Mouse (Mus musculus): ENCODE measurements around the gene Olfr714.
"Not testable (repeated sequence)": the region's sequence is repeated elsewhere in the genome, so short reads cannot be mapped to it uniquely, and the experiment has no call there.

Olfr714 gene

DNA sequence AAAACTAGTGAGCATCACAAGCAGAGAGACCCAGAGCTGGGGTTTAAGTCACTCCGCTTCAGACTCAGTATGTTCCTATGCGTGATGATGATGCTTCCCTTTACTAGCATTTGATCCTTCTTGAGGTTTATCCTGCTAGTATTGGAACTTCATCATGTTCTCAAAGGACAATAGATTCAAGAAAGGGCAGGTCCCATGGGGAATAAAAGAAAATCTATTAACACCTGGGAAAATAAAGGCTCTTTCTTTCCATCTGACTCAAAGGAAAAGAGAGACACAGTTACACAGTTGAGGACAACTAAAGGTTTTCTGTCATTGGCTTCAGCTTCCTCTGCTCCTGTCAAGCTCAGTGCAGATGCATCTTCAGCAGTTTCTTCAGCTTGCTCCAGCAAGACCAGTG, at the start of gene Olfr714:
Olfr714 (plus strand) TSS at position 301 of the 400 bp plus-strand sequence.
- DNase-seq (ENCODE audit: low read depth, low spot score): no peak

DNA sequence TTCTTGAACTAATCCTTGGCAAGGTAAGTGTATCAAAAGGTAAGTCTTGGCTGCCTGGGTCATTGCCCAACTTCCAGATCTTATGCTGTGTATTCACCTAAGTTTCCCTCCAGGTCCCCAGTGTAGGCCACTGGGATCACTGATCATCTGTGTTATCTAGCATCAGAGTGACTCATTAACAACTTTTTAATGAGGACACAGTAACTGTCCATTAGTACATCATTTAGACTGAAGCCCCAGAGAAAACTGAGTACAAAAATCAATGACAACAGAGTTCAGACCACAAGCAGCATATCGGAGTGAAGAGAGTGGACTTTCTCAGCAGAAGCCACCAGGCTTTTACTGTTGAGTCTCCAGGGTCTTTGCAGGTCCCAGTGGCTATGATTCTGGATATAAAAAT, 39.9 kb upstream of the Olfr714 start, which contains the start of gene Olfr713:
Olfr713 (plus strand) TSS at position 301 of the 400 bp plus-strand sequence.
- no peak for DNase-seq (ENCODE audit: low read depth, low spot score)

- no peak for DNase-seq (ENCODE audit: low read depth, low spot score)
Measured at GRCm38 (mm10) chr7:107039934-107040563, 30.7 kb upstream of the Olfr714 start.

- DNase-seq (ENCODE audit: low read depth, low spot score): no peak
Measured at GRCm38 (mm10) chr7:107043136-107043535, 27.6 kb upstream of the Olfr714 start.

DNA sequence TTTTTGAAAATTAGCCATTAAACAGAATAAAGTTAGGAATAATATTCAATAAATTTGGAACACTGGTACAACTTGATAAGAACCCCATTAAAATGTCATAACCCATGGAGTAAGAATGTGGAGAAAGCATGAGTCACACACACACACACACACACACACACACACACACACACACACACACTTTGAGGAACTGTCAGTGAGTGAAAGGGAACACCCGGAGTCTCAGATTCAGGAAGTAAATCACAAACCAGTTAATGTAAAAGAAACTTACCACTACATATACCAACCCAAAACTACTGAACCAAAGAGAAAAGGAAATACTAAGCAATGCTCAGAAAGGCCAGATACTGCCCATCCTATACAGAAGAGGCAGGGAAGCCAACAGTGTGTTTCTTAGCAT, 26.4 kb upstream of the Olfr714 start:
- no peak for DNase-seq (ENCODE audit: low read depth, low spot score)

GRCm38 (mm10) chr7:107045833-107046232, 24.9 kb upstream of the Olfr714 start:
- DNase-seq (ENCODE audit: low read depth, low spot score): peak; percentile 8

DNA sequence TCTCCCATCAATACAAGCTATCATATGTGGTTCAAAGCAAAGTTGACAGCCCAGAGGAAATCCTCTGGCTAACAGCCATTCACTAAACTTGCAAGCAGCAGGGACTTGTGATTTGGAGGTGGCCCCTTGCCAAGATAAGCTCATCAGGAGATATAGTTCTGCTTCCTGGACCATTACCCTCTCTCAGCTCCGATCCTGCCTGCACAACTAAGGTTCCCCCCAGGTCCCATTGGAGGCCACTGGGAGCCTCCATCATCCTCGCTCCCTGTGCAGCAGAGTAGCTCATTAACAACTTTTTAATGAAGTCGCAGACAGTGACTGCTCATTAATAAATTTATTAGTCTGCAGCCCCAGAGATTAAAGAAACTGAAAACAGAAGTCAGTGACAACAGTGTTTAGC, 23.2 kb upstream of the Olfr714 start:
- no peak for DNase-seq (ENCODE audit: low read depth, low spot score)

- no peak for DNase-seq (ENCODE audit: low read depth, low spot score)
Measured at GRCm38 (mm10) chr7:107092920-107093319, 22.1 kb downstream of the Olfr714 start, which contains the start of gene Olfr17. TSS of gene Olfr17 (plus strand) at chr7:107093220.

- DNase-seq (ENCODE audit: low read depth, low spot score): not testable (repeated sequence)
Measured at GRCm38 (mm10) chr7:107110269-107110668, 39.5 kb downstream of the Olfr714 start, which contains the start of gene Olfr715b. TSS of gene Olfr715b (minus strand) at chr7:107110369.
